Mouse (Mus musculus) spleen, postnatal 36 days (tissue): Measurements from ENCODE around the gene Oas1c.
"Not testable (repeated sequence)": the region's sequence is repeated elsewhere in the genome, so short reads cannot be mapped to it uniquely, and the experiment has no call there.

ENCODE experiments used
- DNase-seq, 2 experiments: peaks; one replicate each; pipeline ENCODE4 v3.0.0; 2022; ENCODE audit warnings: low spot score in 2 of 2, mixed read lengths in 1 of 2

The Oas1c gene

GRCm38 (mm10) chr5:120811951-120812819 lies at the start of gene Oas1c:
Oas1c (minus strand) TSS chr5:120812514.
- DNase-seq = peak; percentile 85 to 88

DNA sequence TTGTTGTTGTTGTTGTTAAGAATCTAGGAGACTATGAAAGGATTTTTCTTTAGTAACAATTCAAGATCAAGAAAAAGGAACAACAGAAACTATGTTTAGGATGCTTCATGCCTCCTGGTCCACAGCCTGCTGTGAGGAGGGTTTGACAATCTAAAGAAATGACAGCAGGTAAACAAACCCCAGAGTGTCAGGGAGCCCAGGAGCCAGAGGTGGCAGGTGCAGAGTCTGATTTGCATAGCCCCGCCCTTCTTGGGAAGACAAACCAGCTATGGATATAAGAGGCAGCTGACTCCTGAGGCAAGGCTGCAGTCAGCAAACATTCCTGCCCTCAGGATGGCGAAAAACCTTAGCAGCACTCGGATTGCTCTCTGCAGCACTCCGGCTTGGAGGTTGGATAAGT lies 48.8 kb upstream of the Oas1c start, which contains the start of gene Oas1h:
Oas1h (plus strand) TSS at position 301 of the 400 bp plus-strand sequence.
- no peak for DNase-seq

DNA sequence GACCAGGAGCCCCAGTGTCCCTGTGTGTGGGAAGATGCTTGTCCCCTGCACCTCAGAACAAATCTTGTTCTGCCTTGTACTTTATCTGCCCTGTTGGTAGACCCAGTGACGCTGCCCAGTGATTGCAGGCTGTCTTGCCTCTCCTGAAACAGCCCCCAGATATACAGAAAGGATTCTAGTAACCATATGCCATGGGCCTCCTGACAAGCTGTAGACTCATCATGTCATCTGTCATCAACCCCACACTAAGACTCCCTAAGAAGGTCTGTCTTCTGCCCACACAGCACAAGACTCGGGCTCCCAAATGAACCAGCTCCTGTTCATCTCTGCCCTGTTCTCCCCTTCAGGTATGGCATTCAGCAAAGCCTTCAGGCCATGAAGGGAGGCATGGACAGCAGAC lies 46.9 kb upstream of the Oas1c start:
- no peak for DNase-seq

DNA sequence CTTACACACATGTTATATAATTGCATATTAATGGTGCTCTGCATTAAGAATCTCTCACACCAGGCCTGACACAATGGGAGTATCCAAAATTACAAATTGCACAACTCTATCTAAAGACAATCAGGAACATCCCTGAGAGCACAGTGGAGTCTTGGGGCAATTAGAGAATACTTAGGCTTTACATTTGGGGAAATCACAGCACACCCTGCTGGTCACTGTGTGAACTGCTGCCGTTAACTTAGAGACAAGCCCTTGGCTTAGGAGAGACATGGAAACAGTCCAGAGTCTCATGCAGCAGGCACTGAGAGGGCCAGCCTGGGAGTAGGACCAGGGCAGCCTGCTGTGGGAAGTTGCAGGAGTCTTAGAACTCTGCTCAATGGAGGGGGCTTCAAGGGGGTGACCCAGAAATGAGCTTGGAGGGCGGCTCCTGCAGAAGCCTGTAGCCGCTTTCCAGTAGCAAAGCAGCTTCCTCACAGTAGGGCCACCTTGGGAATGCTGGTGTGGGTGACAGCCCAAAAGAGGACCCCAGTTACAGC lies 37.4 kb upstream of the Oas1c start:
- DNase-seq = peak in 1 of 2 experiments; percentile 11

- no peak for DNase-seq
Observed at GRCm38 (mm10) chr5:120847067-120847466, 34.8 kb upstream of the Oas1c start, which contains the start of gene Oas1f. Oas1f (plus strand) TSS chr5:120847367.

- DNase-seq = no peak
Observed at GRCm38 (mm10) chr5:120844713-120845112, 32.4 kb upstream of the Oas1c start.

GRCm38 (mm10) chr5:120836731-120837585 lies 24.6 kb upstream of the Oas1c start:
- DNase-seq = peak in 1 of 2 experiments; percentile 20

- no peak for DNase-seq
Observed at GRCm38 (mm10) chr5:120833335-120834280, 21.3 kb upstream of the Oas1c start.

DNA sequence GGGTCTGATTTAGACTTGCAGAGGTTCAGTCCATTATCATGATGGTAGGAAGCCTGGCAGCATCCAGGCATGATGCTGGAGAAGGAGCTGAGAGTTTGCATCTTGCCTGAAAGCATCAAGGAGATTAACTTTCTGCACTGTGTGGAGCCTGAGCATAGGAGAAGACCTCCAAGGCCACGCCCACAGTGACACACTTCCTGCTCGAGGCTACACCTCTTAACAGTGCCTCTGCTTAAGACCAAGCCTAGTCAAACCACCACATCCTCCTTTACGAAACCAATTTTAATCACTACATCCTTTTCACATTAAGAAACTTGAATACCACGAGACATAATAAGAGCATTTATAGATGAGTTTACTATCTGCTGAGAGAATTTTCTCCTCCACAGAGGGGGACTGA lies 18.7 kb upstream of the Oas1c start:
- DNase-seq = no peak

DNA sequence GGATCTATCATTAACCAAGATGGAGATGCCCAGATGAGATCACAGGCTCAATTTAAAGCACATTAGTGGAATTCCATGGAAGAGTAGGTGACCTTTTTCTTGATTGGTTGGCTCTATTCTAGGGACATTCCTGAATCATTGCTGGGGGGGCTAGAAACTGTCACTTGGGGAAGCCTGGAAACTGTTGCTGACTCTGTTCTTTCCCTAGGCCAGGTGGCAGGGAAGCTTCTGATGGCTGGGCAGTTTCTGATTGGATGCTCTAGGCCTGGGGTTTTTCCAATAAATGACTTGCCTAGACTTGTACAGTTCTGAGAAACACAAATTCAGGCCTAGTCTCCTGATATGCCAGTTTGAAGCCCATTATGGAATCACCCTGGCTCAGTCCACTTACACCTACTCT lies 6.7 kb upstream of the Oas1c start:
- DNase-seq = no peak

GRCm38 (mm10) chr5:120815949-120816348 lies 3.6 kb upstream of the Oas1c start:
- DNase-seq = peak; percentile 25 to 53

GRCm38 (mm10) chr5:120813023-120813422 lies 709 bp upstream of the Oas1c start:
- DNase-seq = no peak

GRCm38 (mm10) chr5:120809171-120809570 lies 3.1 kb downstream of the Oas1c start:
- DNase-seq = no peak

DNA sequence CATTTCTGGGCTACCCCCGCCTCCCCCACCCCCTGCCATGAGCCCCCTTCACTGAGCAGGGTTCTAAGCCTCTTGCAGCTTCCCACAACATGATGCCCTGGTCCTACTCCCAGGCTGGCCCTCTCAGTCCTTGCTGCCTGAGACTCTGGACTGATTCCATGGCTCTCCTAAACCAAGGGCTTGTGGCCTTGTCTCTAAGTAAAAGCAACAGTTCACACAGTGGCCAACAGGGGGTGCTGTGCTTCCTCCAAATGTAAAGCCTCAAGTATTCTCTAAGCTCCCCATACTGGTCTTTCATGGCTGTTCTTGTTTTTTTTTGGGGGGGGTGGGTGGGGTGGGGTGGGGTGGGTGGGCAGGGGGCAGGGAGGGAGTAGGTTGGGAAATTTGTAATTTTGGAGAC lies 5.9 kb downstream of the Oas1c start:
- DNase-seq = peak; percentile 31 to 58

- no peak for DNase-seq
Observed at GRCm38 (mm10) chr5:120803596-120803995, 8.7 kb downstream of the Oas1c start.

- peak in 1 of 2 experiments; percentile 39 for DNase-seq
Observed at GRCm38 (mm10) chr5:120798943-120799342, 13.4 kb downstream of the Oas1c start.

DNA sequence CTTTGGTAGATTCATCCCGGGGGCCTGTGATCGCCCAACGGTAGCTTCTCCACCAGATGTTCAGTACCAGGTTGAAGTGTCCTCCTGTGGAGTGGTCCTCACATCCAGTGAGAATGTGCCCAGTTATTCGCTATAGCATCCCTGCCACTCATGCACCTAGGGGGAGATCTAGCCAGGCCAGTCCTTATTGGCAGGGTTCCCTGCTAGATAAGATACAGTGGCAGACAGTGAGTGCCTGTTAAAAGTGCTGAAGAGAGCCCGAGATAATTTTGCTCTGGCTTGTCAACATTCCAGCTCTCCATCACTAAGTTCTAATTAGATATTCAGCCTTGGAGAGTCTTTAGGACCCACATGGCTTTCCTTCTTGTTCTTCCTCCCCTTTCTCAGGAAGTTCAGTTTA lies 14.2 kb downstream of the Oas1c start:
- DNase-seq = not testable (repeated sequence)

DNA sequence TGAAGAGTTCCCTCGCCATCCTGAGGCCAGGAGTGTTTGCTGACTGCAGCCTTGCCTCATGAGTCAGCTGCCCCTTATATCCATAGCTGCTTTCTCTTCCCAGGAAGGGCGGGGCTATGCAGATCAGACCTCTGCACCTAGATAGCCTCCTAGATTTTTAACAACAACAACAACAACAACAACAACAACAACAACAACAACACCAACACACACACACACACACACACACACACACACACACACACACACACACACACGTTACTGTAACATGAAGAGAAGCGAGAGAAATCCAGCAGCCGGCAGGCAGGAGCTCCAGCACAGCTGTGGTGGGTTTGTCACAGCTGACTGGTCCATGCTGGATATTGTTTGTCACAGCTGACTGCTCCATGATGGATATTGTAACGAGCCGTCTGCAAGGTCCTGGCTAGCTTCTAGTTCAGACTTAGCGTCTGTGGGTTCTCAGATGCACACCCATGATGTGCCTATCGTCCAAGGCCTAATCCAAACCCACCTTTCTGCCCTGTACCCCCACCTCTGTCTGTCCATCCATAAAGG lies 16.8 kb downstream of the Oas1c start, which contains the start of gene Oas1e:
Oas1e (minus strand) TSS at position 51 of the 555 bp plus-strand sequence.
- not testable (repeated sequence) for DNase-seq

GRCm38 (mm10) chr5:120793043-120793442 lies 19.3 kb downstream of the Oas1c start:
- peak in 1 of 2 experiments; percentile 34 for DNase-seq

- no peak for DNase-seq
Observed at GRCm38 (mm10) chr5:120787042-120787441, 25.3 kb downstream of the Oas1c start.
